Mouse (Mus musculus) midbrain, embryonic 10.5 days (tissue): ENCODE measurements around the gene Zfp457. TPM values are rescaled to one million over a fixed set of nuclear protein-coding genes. Genes with fewer than 3 reads are reported as not detected.
"Not testable (repeated sequence)": the region's sequence is repeated elsewhere in the genome, so short reads cannot be mapped to it uniquely, and the experiment has no call there.

Source experiments
- DNase-seq: peaks from one replicate; pipeline ENCODE4 v3.0.0-alpha.2; 2017; ENCODE audit warnings: low spot score
- H3K27ac ChIP-seq: fragments of 300-500 bp; sonication (generic); replicated peaks from 2 replicates; pipeline ENCODE4 v1.5.1; 2016; ENCODE audit warnings: mild to moderate bottlenecking
- H3K27me3 ChIP-seq: fragments of 300-500 bp; sonication (generic); 2 replicates; pipeline ENCODE4 v1.6.1; 2016; ENCODE audit warnings: low read depth, mild to moderate bottlenecking; ENCODE audit not compliant: poor library complexity, severe bottlenecking
- H3K36me3 ChIP-seq: fragments of 300-500 bp; sonication (generic); 2 replicates; pipeline ENCODE4 v1.6.1; 2016; ENCODE audit warnings: mild to moderate bottlenecking, moderate library complexity
- H3K4me1 ChIP-seq: fragments of 300-500 bp; sonication (generic); 2 replicates; pipeline ENCODE4 v1.6.1; 2016
- H3K4me3 ChIP-seq: fragments of 300-500 bp; sonication (generic); 2 replicates; pipeline ENCODE4 v1.5.1; 2016; ENCODE audit warnings: mild to moderate bottlenecking, moderate library complexity
- H3K9me3 ChIP-seq: fragments of 300-500 bp; sonication (generic); replicated peaks from 2 replicates; pipeline ENCODE4 v1.6.1; 2016; ENCODE audit warnings: mild to moderate bottlenecking
- WGBS: fragments of 180-500 bp; shearing (Covaris S2); methylation state at CpG from one replicate; pipeline ENCODE4 v1.1.7; 2016; 5-methylcytosine and 5-hydroxymethylcytosine counted together
- polyA plus RNA-seq: library from polyadenylated mRNA; unstranded; fragments of >200 nt; fragmentation: Nextera tagmentation; extraction: Ambion mirVana; gene quantifications from 2 replicates; pipeline ENCODE4 v1.2.1, GENCODE M21; 2016

The Zfp457 gene
- 0.37 and 0.59 TPM in 2 replicates for polyA plus RNA-seq

DNA sequence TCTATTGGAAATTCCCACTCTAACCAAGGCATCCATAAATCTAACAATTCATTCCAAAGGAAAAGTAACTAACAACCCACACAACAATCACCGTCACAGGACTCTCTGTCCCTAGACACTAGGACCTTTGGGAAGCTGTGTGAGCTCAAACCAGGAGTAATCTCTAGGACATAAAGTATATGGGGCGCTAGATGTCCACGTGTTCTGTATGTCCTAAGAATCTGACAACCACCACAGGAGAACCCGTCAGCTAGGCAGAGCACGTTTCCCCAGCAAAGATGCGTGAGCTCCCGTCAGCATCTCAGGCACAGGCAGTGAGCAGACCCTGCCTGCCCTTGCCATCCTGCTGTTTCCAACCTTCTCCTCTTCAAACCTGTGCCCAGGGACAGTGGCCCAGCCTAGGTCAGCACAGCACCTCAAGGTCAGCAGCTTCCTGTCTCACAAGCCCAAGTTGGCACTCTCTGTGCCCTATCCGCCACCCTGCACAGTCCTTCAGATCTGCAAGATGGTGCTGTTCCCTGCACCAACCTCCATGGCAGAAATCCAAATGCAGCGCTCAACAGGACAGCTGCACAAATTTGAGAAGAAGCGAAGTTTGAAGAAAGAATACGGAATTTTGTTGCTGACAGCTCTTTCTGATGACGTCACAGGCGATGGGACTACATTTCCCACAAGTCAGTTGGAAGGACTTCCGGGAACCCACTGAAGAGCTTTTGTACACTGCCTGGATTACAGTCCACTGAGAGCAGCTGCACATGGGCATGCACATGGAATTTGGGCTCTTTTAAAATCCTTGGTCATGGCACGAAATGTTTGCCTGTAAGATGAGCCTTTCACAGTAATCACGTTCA is at the start of gene Zfp457:
Zfp457 (minus strand) TSS at position 664 of the 851 bp plus-strand sequence.
- WGBS: 14% methylated on average over 16 of the region's 16 CpGs
- Histone ChIP-seq H3K27me3 (no peaks in the 10 kb centered on the region), H3K27ac (peak within 1 kb of the TSS; percentile 81)

DNA sequence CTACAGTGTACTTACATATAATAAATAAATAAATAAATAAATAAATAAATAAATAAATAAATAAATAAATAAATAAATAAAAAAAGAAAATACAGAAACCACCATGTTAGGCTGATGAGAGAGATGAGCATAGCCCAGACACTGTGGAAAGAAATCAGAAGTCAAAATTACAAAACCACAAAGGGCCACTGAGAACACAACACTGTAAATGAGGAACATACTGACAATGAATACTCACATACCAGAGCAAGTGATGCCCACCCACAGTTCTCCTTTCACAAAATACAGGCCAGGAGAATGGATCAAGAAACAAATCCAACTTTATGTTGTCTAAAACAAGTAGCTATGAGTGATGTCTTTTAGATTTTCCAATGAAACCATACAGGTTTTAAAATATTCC is 45.6 kb upstream of the Zfp457 start:
- Histone ChIP-seq H3K27ac (no peak overlapping the region), H3K36me3 (no peaks in the 10 kb centered on the region), H3K4me3 (no peak overlapping the region), H3K27me3 (no peaks in the 10 kb centered on the region), H3K4me1 (no peaks in the 10 kb centered on the region), H3K9me3 (no peaks in the 10 kb centered on the region)
- DNase-seq: no peak

More for the DNA sequence above, at the start of gene Zfp457:
- no peaks in the 10 kb centered on the region for H3K36me3 ChIP-seq
- DNase-seq: peak; percentile 80
- H3K9me3 ChIP-seq: no peaks in the 10 kb centered on the region
- peak within 1 kb of the TSS; percentile 76 for H3K4me3 ChIP-seq
- peaks cover 11% of the 10 kb centered on the region for H3K4me1 ChIP-seq

DNA sequence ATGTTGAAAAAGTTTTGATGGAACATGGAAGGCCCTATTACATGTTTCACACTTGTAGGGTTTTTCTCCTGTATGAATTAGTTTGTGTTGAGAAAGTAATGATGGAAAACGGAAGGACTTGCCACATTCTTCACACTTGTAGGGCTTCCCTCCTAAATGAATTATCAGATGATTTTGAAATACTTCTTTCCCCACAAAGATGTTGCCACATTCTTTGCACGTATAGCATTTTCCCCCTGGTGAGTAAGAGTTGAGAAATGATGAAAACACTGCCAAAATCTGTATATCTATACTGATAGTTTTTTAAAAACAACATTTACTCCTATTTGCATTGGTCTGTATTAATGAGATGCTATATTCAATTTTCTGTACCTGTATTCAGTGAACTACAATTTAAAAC is 37.1 kb upstream of the Zfp457 start:
- 89% methylated on average over 2 of the region's 2 CpGs for WGBS
- Histone ChIP-seq H3K27ac (no peak overlapping the region), H3K9me3 (no peaks in the 10 kb centered on the region), H3K27me3 (no peaks in the 10 kb centered on the region), H3K4me1 (no peaks in the 10 kb centered on the region), H3K4me3 (no peak overlapping the region), H3K36me3 (peaks cover 7% of the 10 kb centered on the region)
- DNase-seq: no peak

DNA sequence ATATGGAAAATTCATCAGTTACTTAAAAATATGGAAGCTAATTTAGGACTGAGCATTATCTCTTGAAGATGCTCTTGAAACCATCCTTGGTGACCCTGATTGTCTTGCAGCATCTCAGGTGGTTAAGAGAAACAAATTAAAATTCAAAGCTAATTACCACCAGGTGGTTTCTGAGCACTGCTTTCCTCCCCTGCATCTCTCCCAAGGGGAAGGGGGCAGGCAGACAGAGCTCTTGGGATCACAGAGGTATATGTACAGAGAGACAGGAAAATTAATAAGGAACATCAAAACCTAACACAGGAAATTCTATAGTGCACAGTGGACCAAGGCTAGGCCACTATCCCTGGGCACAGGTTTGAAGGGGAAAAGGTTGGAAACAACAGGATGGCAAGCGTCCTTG is 26.6 kb upstream of the Zfp457 start:
- DNase-seq: no peak

DNA sequence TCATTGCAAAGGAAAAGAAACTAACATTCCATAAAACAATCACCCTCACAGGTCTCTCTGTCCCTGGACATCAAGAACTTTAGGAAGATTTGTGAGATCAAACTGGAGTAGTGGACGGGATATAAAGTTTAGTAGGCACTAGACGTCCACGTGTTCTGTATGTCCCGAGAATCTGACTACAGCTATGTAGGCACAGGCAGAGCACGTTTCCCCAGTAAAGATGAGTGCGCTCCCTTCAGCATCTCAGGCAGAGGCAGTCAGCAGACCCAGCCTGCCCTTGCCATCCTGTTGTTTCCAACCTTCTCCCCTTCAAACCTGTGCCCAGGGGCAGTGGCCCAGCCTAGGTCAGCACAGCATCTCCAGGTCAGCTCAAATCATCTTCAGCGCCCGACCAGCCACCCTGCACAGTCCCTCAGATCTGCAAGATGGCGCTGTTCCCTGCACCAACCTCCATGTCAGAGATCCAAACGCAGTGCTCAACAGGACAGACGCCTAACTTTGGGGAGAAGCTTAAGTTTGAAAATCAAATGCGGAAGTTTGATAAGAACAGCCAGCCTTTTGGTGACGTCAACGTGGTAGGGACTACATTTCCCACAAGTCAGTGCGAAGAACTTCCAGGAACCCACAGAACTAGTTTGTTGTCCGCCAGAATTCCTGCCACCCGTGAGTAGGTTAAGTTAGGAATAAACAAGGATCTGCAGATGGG is 25.9 kb upstream of the Zfp457 start, which contains the start of gene Zfp595:
Zfp595 (minus strand) TSS at position 552 of the 706 bp plus-strand sequence.
- Histone ChIP-seq H3K4me1 (peaks cover 10% of the 10 kb centered on the region), H3K27ac (peak within 1 kb of the TSS; percentile 80), H3K36me3 (no peaks in the 10 kb centered on the region), H3K27me3 (no peaks in the 10 kb centered on the region), H3K9me3 (no peaks in the 10 kb centered on the region), H3K4me3 (peak within 1 kb of the TSS; percentile 64)
- peak; percentile 67 for DNase-seq
- 20% methylated on average over 17 of the region's 17 CpGs for WGBS

More for the DNA sequence above, 26.6 kb upstream of the Zfp457 start:
- peak overlapping the region; percentile 64 for H3K4me3 ChIP-seq
- peak overlapping the region; percentile 80 for H3K27ac ChIP-seq
- WGBS: 85% methylated on average over 1 of the region's 1 CpGs
- H3K4me1 ChIP-seq: peaks cover 10% of the 10 kb centered on the region
- no peaks in the 10 kb centered on the region for H3K27me3 ChIP-seq
- H3K9me3 ChIP-seq: no peaks in the 10 kb centered on the region
- no peaks in the 10 kb centered on the region for H3K36me3 ChIP-seq

DNA sequence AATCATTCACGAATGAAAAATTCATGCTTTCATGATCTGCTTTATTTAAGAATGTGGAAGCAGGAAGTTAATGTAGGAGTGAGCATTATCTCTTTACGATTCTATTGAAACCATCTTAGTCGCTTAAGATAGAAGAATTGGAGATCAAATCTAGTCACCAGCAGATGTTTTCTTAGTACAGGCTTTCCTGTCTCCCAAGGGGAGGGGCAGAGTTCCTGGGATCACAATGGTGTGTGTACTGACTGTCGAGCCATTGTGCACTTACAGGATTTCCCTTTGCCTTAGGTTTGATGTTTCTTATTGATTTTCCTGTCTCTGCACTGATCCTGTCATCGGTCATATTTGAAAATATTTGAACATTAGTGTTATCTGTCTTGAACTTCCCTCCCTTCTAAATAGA is 433 bp upstream of the Zfp457 start:
- Histone ChIP-seq H3K27me3 (no peaks in the 10 kb centered on the region), H3K36me3 (no peaks in the 10 kb centered on the region), H3K27ac (peak overlapping the region; percentile 81), H3K9me3 (0 out of 2 replicates have a peak, but pooled peaks cover 5% of the 10 kb centered on the region), H3K4me3 (peak overlapping the region; percentile 76), H3K4me1 (peaks cover 11% of the 10 kb centered on the region)
- WGBS: 39% methylated on average over 5 of the region's 5 CpGs
- DNase-seq: no peak

DNA sequence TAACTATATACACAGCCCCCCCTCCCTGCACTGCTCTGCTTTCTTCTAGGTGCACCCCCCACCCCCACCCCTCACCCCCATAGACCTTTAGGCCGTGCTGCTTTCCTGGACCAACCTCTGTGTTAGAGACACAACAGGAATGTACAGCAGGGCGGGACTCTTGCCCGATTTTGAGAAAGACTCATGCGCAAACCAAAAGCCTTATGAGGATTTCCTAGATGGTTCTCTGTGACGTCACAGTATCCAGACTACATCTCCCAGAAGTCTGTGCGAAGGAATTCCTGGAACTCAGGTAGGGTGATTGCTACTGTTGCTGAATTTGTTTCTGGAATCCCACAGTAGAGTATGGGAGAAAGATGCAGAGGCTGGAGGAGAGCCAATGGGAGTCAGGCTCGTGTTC is 28.0 kb downstream of the Zfp457 start, which contains the start of gene Zfp458:
Zfp458 (minus strand) TSS at position 153 of the 400 bp plus-strand sequence.
- H3K9me3 ChIP-seq: no peaks in the 10 kb centered on the region
- 52% methylated on average over 7 of the region's 7 CpGs for WGBS
- DNase-seq: no peak
- no peak within 1 kb of the TSS for H3K27ac ChIP-seq
- H3K4me1 ChIP-seq: no peaks in the 10 kb centered on the region
- no peaks in the 10 kb centered on the region for H3K36me3 ChIP-seq
- H3K4me3 ChIP-seq: no peak within 1 kb of the TSS
- no peaks in the 10 kb centered on the region for H3K27me3 ChIP-seq

DNA sequence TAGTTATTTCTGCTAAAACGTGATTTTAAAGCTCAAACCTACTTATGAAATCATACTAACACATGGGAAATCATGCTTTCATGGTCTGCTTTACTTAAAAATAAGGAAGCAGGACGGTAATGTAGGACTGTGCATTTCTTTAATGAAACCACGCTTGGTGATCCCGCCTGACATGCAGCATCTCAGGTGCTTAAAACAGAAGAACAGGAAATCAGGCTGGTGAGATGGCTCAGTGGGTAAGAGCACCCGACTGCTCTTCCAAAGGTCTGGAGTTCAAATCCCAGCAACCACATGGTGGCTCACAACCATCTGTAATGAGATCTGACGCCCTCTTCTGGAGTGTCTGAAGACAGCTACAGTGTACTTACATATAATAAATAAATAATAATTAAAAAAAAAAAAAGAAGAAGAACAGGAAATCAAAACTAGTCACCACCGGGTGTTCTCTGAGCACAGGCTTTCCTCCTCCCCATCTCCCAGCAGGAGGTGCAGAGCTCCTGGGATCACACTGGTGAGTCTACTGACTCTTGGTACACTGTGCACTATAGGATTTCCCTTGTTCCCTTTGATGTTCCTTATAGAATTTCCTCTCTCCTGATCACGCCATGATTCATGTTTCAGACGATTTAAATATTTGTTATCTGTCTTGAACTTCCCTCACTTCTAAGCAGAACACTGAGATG is 36.8 kb downstream of the Zfp457 start:
- H3K4me1 ChIP-seq, H3K36me3 ChIP-seq, DNase-seq, H3K27me3 ChIP-seq: not testable (repeated sequence)
- Histone ChIP-seq H3K27ac (peak overlapping the region; percentile 78), H3K9me3 (peaks cover 11% of the 10 kb centered on the region), H3K4me3 (peak overlapping the region; percentile 69)
- WGBS: 49% methylated on average over 9 of the region's 9 CpGs

DNA sequence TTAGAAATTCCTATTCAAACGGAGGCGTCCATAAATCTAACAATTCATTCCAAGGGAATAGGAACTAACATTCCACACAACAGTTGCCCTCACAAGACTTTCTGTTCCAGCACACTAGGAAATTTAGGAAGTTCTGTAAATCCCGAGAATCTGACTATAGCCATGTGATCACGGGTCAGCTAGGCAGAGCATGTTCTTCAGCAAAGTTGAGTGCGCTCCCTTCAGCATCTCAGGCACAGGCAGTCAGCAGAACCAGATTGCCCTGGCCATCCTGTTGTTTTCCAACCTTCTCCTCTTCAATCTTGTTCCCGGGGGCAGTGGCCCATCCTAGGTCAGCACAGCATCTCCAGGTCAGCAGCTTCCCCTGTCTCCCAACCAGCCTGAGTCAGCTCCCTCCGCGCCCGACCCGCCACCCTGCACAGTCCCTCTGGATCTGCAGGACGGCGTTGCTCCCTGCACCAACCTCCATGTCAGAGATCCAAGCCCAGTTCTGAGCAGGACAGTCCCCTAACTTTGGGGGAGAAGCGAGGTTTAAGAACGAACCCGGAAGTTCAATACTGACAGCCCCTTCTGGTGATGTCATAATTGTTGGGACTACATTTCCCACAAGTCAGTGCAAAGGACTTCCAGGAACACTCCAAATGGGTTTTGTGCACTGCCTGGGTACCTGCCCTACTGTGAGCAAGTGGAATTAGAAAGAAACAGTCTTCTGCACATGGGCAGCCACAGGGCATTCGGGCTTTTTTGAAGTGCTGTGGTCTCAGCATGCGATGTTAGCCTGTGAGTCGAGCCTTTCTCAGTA is 37.5 kb downstream of the Zfp457 start:
- peak; percentile 53 for DNase-seq
- Histone ChIP-seq H3K27me3 (no peaks in the 10 kb centered on the region), H3K4me3 (peak overlapping the region; percentile 69), H3K9me3 (peaks cover 18% of the 10 kb centered on the region), H3K36me3 (peaks cover 4% of the 10 kb centered on the region; the same call in 1 of the 2 replicates), H3K27ac (peak overlapping the region; percentile 78), H3K4me1 (peaks cover 10% of the 10 kb centered on the region)
- 9% methylated on average over 18 of the region's 18 CpGs for WGBS
